Mouse (Mus musculus) limb, embryonic 14.5 days (tissue): ENCODE results near the gene Ppp1r9b. TPM values are rescaled to one million over a fixed set of nuclear protein-coding genes. Genes with fewer than 3 reads are reported as not detected.
A peak's percentile ranks its signal among the peaks of the same experiment; 100 is the strongest.

Source experiments
- ATAC-seq: fragments of 200-750 bp; cut with Nextera tagmentation; 2 replicates; pipeline ENCODE4 v1.8.0; 2017; ENCODE audit warnings: low read depth, moderate number of reproducible peaks, moderate TSS enrichment; ENCODE audit not compliant: low FRiP score
- DNase-seq: peaks from one replicate; pipeline ENCODE4 v3.0.0-alpha.2; 2015; ENCODE audit warnings: low spot score
- H3K27ac ChIP-seq: fragments of 300-500 bp; sonication (generic); replicated peaks from 2 replicates; pipeline ENCODE4 v1.5.1; 2014; ENCODE audit warnings: low read depth, mild to moderate bottlenecking, low read length, moderate library complexity, mixed read lengths
- H3K27me3 ChIP-seq: fragments of 300-500 bp; sonication (generic); 2 replicates; pipeline ENCODE4 v1.6.1; 2014; ENCODE audit warnings: low read length, mixed read lengths; ENCODE audit not compliant: control insufficient read depth, insufficient read depth
- H3K36me3 ChIP-seq: fragments of 300-500 bp; sonication (generic); 2 replicates; pipeline ENCODE4 v1.6.1; 2014; ENCODE audit warnings: mild to moderate bottlenecking, low read length, moderate library complexity, mixed read lengths; ENCODE audit not compliant: control insufficient read depth, insufficient read depth
- H3K4me1 ChIP-seq: fragments of 300-500 bp; sonication (generic); 2 replicates; pipeline ENCODE4 v1.6.1; 2014; ENCODE audit warnings: antibody characterized with exemption, low read length, mixed read lengths; ENCODE audit not compliant: control insufficient read depth, insufficient read depth
- H3K4me2 ChIP-seq: fragments of 300-500 bp; sonication (generic); replicated peaks from 2 replicates; pipeline ENCODE4 v1.6.1; 2014; ENCODE audit warnings: low read depth, mild to moderate bottlenecking, low read length, moderate library complexity; ENCODE audit not compliant: severe bottlenecking
- H3K4me3 ChIP-seq: fragments of 300-500 bp; sonication (generic); replicated peaks from 2 replicates; pipeline ENCODE4 v1.5.1; 2014; ENCODE audit warnings: low read length
- H3K9ac ChIP-seq: fragments of 300-500 bp; sonication (generic); 2 replicates; pipeline ENCODE4 v1.6.1; 2014; ENCODE audit warnings: mild to moderate bottlenecking, low read depth, low read length, moderate library complexity; ENCODE audit not compliant: severe bottlenecking
- H3K9me3 ChIP-seq: fragments of 300-500 bp; sonication (generic); 2 replicates; pipeline ENCODE4 v1.6.1; 2016; ENCODE audit warnings: low read length; ENCODE audit not compliant: control insufficient read depth
- POLR2A ChIP-seq: fragments of 200-500 bp; IDR thresholded peaks from 2 replicates; pipeline ENCODE4 v1.8.0; 2012; ENCODE audit warnings: inconsistent platforms, mild to moderate bottlenecking, moderate library complexity, borderline replicate concordance; ENCODE audit not compliant: insufficient read depth, insufficient read length; ENCODE audit errors: extremely low read depth
- WGBS: fragments of 180-500 bp; shearing (Covaris S2); extraction: QIAGEN DNeasy Blood & Tissue Kit; methylation state at CpG from one replicate; pipeline ENCODE4 v1.1.7; 2014; 5-methylcytosine and 5-hydroxymethylcytosine counted together
- polyA plus RNA-seq, 2 experiments: library from polyadenylated mRNA; depleted of rRNA in 1 of 2; stranded (reverse) in 1 of 2; unstranded in 1 of 2; fragments of >200 nt; fragmentation: Nextera tagmentation in 1 of 2; extraction: Ambion mirVana in 1 of 2; gene quantifications; 2 replicates each; pipeline versions ENCODE4 v1.2.1 to v1.2.3; 2012 to 2014

Ppp1r9b gene
- polyA plus RNA-seq, 2 experiments = 17.3 to 32.8 TPM

DNA sequence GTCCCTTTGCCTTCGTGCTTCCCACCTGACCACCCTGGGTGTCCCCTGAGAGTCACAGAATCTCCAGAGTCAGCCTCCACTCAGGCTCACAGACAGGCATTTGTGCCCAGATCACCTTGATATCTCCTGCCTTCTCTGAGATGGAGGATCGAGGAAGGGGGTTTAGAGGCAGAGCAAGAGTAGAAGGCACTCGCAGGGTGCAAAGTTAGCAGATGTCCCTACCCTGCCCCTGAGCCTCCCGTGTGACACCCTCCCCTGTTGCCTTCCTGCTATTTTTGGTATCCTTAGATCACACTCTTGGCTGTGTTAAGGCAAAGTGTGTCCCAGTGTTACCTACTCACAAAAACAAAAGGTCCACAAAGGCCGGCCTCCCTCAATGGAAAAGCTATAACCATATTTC lies 14.6 kb upstream of the Ppp1r9b start, which contains the start of gene Sgca:
Gene Sgca, minus strand, starts transcription at position 129 of the 400 bp plus-strand sequence.
- 65% methylated on average over 5 of the region's 5 CpGs for WGBS

GRCm38 (mm10) chr11:94978178-94978915 lies 12.5 kb upstream of the Ppp1r9b start:
- peak; percentile 17; the same call in 1 of the 2 replicates for ATAC-seq
- Histone ChIP-seq H3K9me3 (no peaks in the 10 kb centered on the region), H3K4me3 (peak overlapping the region; percentile 25), H3K4me2 (peak overlapping the region; percentile 48), H3K4me1 (peaks cover 7% of the 10 kb centered on the region), H3K27ac (no peak overlapping the region), H3K9ac (0 out of 2 replicates have a peak overlapping the region, but pooled peaks have one; percentile 18), H3K36me3 (no peaks in the 10 kb centered on the region), H3K27me3 (no peaks in the 10 kb centered on the region)
- no peak for DNase-seq
- no peak for TF ChIP-seq POLR2A
- 44% methylated on average over 9 of the region's 9 CpGs for WGBS

More for the DNA sequence above, 14.6 kb upstream of the Ppp1r9b start, which contains the start of gene Sgca:
- Histone ChIP-seq H3K4me3 (no peak within 1 kb of the TSS), H3K27ac (no peak within 1 kb of the TSS), H3K36me3 (no peaks in the 10 kb centered on the region), H3K9me3 (no peaks in the 10 kb centered on the region), H3K4me2 (no peak within 1 kb of the TSS), H3K9ac (no peak within 1 kb of the TSS), H3K27me3 (no peaks in the 10 kb centered on the region), H3K4me1 (peaks cover 7% of the 10 kb centered on the region)
- no peak for TF ChIP-seq POLR2A
- ATAC-seq = no peak
- no peak for DNase-seq

GRCm38 (mm10) chr11:94978947-94979346 lies 11.9 kb upstream of the Ppp1r9b start:
- under 1% methylated on average over 20 of the region's 20 CpGs for WGBS
- Histone ChIP-seq H3K4me1 (peaks cover 7% of the 10 kb centered on the region), H3K36me3 (no peaks in the 10 kb centered on the region), H3K4me3 (peak overlapping the region; percentile 25), H3K27ac (no peak overlapping the region), H3K4me2 (peak overlapping the region; percentile 48), H3K9ac (0 out of 2 replicates have a peak overlapping the region, but pooled peaks have one; percentile 18), H3K9me3 (no peaks in the 10 kb centered on the region), H3K27me3 (no peaks in the 10 kb centered on the region)
- ATAC-seq = peak; percentile 92
- 0 out of 2 replicates have a peak, but pooled peaks have one; percentile 45 for TF ChIP-seq POLR2A
- DNase-seq = peak; percentile 95

- Histone ChIP-seq H3K4me1 (peaks cover 7% of the 10 kb centered on the region), H3K27me3 (no peaks in the 10 kb centered on the region), H3K9me3 (no peaks in the 10 kb centered on the region), H3K4me2 (peak overlapping the region; percentile 48; the same call in 1 of the 2 replicates), H3K36me3 (no peaks in the 10 kb centered on the region), H3K4me3 (no peak overlapping the region; the same call in 1 of the 2 replicates), H3K9ac (no peak overlapping the region), H3K27ac (no peak overlapping the region)
- TF ChIP-seq POLR2A = no peak
- DNase-seq (no peak), ATAC-seq (no peak)
- 78% methylated on average over 11 of the region's 11 CpGs for WGBS
Measured at GRCm38 (mm10) chr11:94979462-94980179, 11.2 kb upstream of the Ppp1r9b start.

GRCm38 (mm10) chr11:94985140-94985539 lies 5.7 kb upstream of the Ppp1r9b start:
- Histone ChIP-seq H3K4me3 (no peak overlapping the region), H3K4me1 (peaks cover 23% of the 10 kb centered on the region), H3K9me3 (no peaks in the 10 kb centered on the region), H3K27me3 (no peaks in the 10 kb centered on the region), H3K36me3 (no peaks in the 10 kb centered on the region), H3K9ac (no peak overlapping the region), H3K4me2 (no peak overlapping the region), H3K27ac (no peak overlapping the region)
- no peak for TF ChIP-seq POLR2A
- ATAC-seq = no peak
- no peak for DNase-seq
- WGBS = 33% methylated on average over 1 of the region's 1 CpGs
